Mouse (Mus musculus) CH12.LX (cell line): ENCODE results near the gene Cnih3.

Source experiments
- CTCF ChIP-seq, 2 experiments: IDR thresholded peaks in 1 of 2; conservative IDR thresholded peaks in 1 of 2; 2 replicates each; pipeline ENCODE4 v1.5.1; 2011 to 2012; ENCODE audit warnings: low read depth in 2 of 2, low read length in 2 of 2, improper control_type of control experiment in 1 of 2, inconsistent platforms in 1 of 2, mild to moderate bottlenecking in 1 of 2, moderate library complexity in 1 of 2
- ZKSCAN1 ChIP-seq: IDR thresholded peaks from 2 replicates; pipeline ENCODE4 v1.6.1; 2012; ENCODE audit warnings: low read depth, inconsistent platforms, low read length, improper control_type of control experiment, borderline replicate concordance

DNA sequence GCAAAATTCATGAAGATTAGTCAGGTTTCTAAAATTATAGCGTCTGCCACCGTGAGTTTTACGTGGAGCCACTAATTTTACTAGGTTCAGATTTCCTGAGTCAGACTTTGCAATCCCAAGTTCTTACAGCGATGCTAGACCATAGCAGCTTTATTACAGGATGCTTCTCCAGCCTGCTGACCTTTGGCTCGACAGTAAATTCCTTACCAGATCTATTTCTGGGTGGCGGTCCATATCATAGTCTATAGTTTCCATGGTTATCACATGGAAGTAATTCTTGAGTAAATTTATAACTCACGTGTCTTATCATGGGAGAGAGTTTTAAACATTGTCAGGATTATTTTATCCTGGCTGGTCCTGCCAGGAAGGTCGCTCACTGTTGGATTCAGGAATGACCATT, 117.0 kb downstream of the Cnih3 start:
- TF ChIP-seq ZKSCAN1 (no peak), CTCF (conservative IDR thresholded peaks at IDR 0.05 in 1 of 2, IDR thresholded peaks at IDR 0.05 in 1 of 2; ENCODE audit: low read depth in 2 of 2, low read length in 2 of 2) (no peak)
